Mouse (Mus musculus) kidney, postnatal 0 days (tissue): ENCODE results near the gene Iqcc. TPM values are rescaled to one million over a fixed set of nuclear protein-coding genes. Genes with fewer than 3 reads are reported as not detected.

ENCODE experiments used
- ATAC-seq: fragments of 200-750 bp; cut with Nextera tagmentation; replicated peaks from 2 replicates; pipeline ENCODE4 v1.8.0; 2017; ENCODE audit warnings: low read depth, moderate number of reproducible peaks, moderate TSS enrichment, moderate library complexity; ENCODE audit not compliant: low FRiP score
- DNase-seq: peaks from one replicate; pipeline ENCODE4 v3.0.0-alpha.2; 2016; ENCODE audit warnings: low spot score
- H3K27ac ChIP-seq: fragments of 300-500 bp; sonication (generic); 2 replicates; pipeline ENCODE4 v1.5.1; 2014; ENCODE audit warnings: mild to moderate bottlenecking
- H3K27me3 ChIP-seq: fragments of 300-500 bp; sonication (generic); 2 replicates; pipeline ENCODE4 v1.6.1; 2014; ENCODE audit warnings: low read length, mixed read lengths; ENCODE audit not compliant: insufficient read depth
- H3K36me3 ChIP-seq: fragments of 300-500 bp; sonication (generic); 2 replicates; pipeline ENCODE4 v1.6.1; 2014; ENCODE audit warnings: low read length, mixed read lengths; ENCODE audit not compliant: insufficient read depth
- H3K4me1 ChIP-seq: fragments of 300-500 bp; sonication (generic); replicated peaks from 2 replicates; pipeline ENCODE4 v1.6.1; 2014; ENCODE audit warnings: antibody characterized with exemption, low read length, mixed read lengths; ENCODE audit not compliant: insufficient read depth
- H3K4me2 ChIP-seq: fragments of 300-500 bp; sonication (generic); 2 replicates; pipeline ENCODE4 v1.6.1; 2014; ENCODE audit warnings: mild to moderate bottlenecking, low read length, moderate library complexity, mixed read lengths
- H3K4me3 ChIP-seq: fragments of 300-500 bp; sonication (generic); replicated peaks from 2 replicates; pipeline ENCODE4 v1.5.1; 2014; ENCODE audit warnings: low read depth, low read length
- H3K9ac ChIP-seq: fragments of 300-500 bp; sonication (generic); 2 replicates; pipeline ENCODE4 v1.6.1; 2014; ENCODE audit warnings: low read depth, low read length
- H3K9me3 ChIP-seq: fragments of 300-500 bp; sonication (generic); replicated peaks from 2 replicates; pipeline ENCODE4 v1.6.1; 2016; ENCODE audit warnings: low read length, inconsistent platforms, mixed read lengths
- CTCF ChIP-seq: IDR thresholded peaks from 2 replicates; pipeline ENCODE4 v1.5.1; 2016; ENCODE audit warnings: antibody characterized with exemption, low read depth, mild to moderate bottlenecking, moderate library complexity
- WGBS: fragments of 180-500 bp; shearing (Covaris S2); extraction: QIAGEN DNeasy Blood & Tissue Kit; methylation state at CpG from one replicate; pipeline ENCODE4 v1.1.7; 2014; 5-methylcytosine and 5-hydroxymethylcytosine counted together
- polyA plus RNA-seq: library from polyadenylated mRNA; unstranded; fragments of >200 nt; fragmentation: Nextera tagmentation; extraction: Ambion mirVana; gene quantifications from 2 replicates; pipeline ENCODE4 v1.2.1, GENCODE M21; 2015

Iqcc gene
- polyA plus RNA-seq, 1 experiment from 2014 or later: 31.6 TPM

DNA sequence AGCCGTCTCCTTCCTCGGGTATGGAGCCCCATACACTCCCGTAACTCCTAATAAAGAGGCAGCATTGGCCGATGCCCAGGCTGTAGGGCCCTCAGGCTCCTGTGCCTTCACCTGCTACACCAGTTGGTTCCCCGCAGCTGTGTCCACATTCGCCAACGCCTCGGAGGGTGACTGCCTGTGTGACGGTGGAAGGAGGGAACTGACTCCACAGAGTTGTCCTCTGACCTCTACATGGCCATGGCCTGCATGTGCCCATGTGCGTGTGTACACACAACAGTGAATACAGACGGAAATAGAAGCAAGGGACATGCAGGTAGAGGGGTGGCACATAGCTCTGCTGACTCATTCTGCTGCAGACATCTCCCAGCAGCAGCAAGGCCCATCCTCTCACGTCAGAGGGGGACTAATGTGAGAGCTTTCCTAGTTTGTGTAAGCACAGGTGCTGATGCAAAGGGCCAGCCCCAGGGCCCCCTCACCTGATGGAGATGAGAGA lies 9.7 kb downstream of the Iqcc start:
- peaks cover 22% of the 10 kb centered on the region for H3K36me3 ChIP-seq
- no peaks in the 10 kb centered on the region for H3K27me3 ChIP-seq
- no peaks in the 10 kb centered on the region for H3K4me1 ChIP-seq
- WGBS: 81% methylated on average over 12 of the region's 12 CpGs
- no peaks in the 10 kb centered on the region for H3K9me3 ChIP-seq
- no peak for TF ChIP-seq CTCF
- no peak overlapping the region for H3K4me2 ChIP-seq
- H3K27ac ChIP-seq: no peak overlapping the region
- no peak overlapping the region for H3K4me3 ChIP-seq
- DNase-seq (no peak), ATAC-seq (peak; percentile 8; the same call in 1 of the 2 replicates)
- H3K9ac ChIP-seq: no peak overlapping the region

DNA sequence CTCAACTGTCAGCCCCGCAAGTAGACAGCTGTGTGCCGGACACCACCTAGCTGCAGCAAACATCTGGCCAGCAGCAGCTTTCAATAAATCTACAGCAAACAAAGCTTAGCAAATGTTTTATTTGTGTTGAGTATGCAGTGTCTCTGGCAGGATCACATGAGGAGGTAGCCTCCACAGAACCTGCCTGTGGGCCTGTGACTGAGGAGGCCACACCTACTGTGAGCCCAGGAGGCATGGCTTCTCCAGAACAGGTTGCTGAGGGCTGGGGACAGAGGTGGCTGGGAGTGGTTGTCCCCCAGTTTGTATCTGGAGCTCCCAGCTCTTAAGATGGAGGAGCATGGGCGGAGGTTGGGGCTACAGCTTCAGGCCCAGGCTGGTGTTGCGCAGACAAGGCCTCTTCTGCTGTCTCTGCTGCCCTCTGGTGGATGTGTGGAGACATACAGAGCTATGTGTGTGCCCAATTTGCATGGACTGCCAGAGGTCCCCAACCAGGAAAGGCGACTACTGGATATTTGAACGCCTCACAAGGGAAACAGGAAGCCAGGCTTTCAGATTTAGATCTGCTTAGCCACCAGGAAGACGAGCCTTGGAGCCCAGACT lies 10.4 kb downstream of the Iqcc start:
- WGBS: 36% methylated on average over 7 of the region's 7 CpGs
- peak; percentile 95 for TF ChIP-seq CTCF
- Histone ChIP-seq H3K9ac (no peak overlapping the region; the same call in 1 of the 2 replicates), H3K36me3 (peaks cover 27% of the 10 kb centered on the region), H3K4me2 (no peak overlapping the region), H3K9me3 (no peaks in the 10 kb centered on the region), H3K4me3 (no peak overlapping the region), H3K27me3 (no peaks in the 10 kb centered on the region), H3K4me1 (no peaks in the 10 kb centered on the region), H3K27ac (no peak overlapping the region)
- peak; percentile 74 for ATAC-seq
- peak; percentile 94 for DNase-seq

DNA sequence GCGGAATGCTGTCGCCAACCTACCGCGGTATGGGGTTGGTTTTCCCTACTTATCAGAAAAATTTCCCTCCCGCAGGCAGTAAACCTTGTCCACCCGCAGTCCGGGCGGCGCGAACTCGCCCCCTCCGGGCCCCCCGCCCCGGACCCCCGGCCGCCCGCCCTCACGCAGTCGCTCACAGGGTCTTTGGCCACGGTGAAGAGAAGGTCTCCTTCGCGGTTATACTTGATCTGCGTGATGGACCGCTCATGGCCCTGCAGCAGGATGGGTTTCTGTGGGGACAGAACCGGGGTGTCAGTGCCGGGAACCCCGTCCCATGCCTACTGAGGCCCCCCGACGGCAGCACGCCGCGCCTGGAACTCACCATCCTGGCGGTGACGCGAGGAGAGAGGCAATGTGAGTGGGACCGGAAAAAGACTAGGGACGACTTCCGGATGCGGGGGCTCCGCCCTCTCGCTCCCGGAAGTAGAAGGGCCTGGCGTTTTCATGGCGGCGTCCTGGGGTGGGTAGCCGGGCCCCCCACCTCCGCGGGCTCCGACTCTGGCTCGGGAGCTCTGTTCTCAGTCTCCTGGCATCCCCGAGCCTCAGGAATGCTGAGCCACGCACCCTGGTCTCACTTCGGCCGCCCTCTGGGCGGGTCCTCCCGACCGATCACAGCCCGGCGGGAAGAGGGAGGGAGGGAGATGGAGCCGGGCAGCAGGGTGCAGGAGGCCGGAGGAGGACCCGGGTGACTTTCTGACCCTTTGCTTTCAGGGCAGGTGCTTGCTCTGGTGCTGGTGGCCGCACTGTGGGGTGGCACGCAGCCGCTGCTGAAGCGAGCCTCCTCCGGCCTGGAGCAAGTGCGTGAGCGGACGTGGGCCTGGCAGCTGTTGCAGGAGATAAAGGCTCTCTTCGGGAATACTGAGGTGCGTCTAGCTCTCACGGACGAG lies 18.4 kb downstream of the Iqcc start, which contains the start of the genes Eif3i and Tmem234:
Gene Eif3i (minus strand): TSS at position 416 of the 926 bp plus-strand sequence.
Gene Tmem234 (plus strand): TSS at position 436 of the 926 bp plus-strand sequence.
- Histone ChIP-seq H3K4me1 (peaks cover 16% of the 10 kb centered on the region), H3K9me3 (no peaks in the 10 kb centered on the region), H3K27ac (peak within 1 kb of the TSS; percentile 74), H3K9ac (peak within 1 kb of the TSS; percentile 95), H3K4me3 (peak within 1 kb of the TSS; percentile 98), H3K36me3 (peaks cover 16% of the 10 kb centered on the region), H3K27me3 (no peaks in the 10 kb centered on the region), H3K4me2 (peak within 1 kb of the TSS; percentile 89)
- under 1% methylated on average over 73 of the region's 74 CpGs for whole genome bisulfite sequencing
- ATAC-seq: peak; percentile 74
- DNase-seq: peak; percentile 94
- TF ChIP-seq CTCF: peak; percentile 23; the same call in 1 of the 2 replicates

DNA sequence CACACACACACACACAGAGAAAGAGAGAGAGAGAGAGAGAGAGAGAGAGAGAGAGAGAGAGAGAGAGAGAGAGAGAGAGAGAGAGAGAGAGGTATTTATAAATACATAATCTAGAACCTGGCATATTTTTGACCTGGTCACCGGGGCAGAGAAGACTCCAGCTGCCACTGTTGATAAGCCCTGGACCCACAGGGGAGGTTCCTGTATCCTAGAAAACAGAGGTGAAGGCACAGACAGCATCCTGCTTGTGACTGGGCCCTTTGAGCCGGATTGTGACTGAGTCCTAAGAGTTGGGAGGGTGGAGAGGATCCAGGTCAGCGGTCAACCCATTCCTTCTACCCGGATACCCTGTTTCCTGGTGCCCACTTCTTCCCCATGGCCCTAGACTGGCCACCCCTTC lies 30.0 kb downstream of the Iqcc start:
- 62% methylated on average over 4 of the region's 4 CpGs for WGBS
- Histone ChIP-seq H3K9ac (no peak overlapping the region), H3K27ac (no peak overlapping the region), H3K4me2 (no peak overlapping the region), H3K36me3 (peaks cover 26% of the 10 kb centered on the region), H3K9me3 (no peaks in the 10 kb centered on the region), H3K4me1 (no peaks in the 10 kb centered on the region), H3K4me3 (no peak overlapping the region), H3K27me3 (no peaks in the 10 kb centered on the region)
- DNase-seq (no peak), ATAC-seq (no peak)
- no peak for TF ChIP-seq CTCF

DNA sequence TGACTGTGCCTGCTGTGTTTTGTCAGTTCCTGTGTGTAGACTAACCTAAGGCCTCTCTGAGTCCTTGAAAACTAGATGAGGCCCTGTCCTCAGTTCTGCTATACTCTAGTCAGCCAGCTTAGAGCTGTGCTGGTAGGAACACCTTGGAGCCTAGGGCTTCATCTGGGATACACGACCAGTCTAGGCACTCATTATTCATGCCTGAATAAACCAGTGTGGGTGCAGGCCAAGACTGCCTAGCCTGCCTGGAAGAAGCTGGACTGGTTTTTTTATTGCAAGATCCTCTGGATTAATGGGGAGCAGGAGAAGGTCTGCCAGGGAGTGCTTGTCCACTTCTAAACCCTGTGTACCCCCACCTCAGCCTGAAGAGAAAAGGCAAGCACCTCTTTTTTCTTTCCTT lies 32.0 kb downstream of the Iqcc start:
- H3K4me1 ChIP-seq: no peaks in the 10 kb centered on the region
- WGBS: 32% methylated on average over 1 of the region's 1 CpGs

DNA sequence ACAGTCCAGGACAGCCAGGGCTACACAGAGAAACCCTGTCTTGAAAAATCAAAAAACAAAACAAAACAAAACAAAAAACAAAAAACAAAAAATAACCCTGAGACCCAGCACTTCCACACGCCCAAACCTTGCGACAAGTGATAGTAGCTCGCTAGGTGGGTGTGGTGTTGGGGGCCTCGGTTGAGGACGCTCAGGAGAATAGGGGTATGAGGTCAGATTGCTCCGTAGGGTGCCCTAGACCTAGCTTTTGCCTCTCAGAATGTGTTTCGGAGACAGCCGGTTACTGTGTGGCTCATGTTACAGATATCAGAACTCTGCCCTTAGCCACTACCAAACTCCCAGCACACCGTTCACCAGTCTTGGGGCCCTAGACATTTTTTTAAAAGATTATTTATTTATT lies 33.1 kb downstream of the Iqcc start:
- H3K36me3 ChIP-seq: no peaks in the 10 kb centered on the region
- H3K9me3 ChIP-seq: no peaks in the 10 kb centered on the region
- ATAC-seq: no peak
- H3K27me3 ChIP-seq: no peaks in the 10 kb centered on the region
- H3K9ac ChIP-seq: peak overlapping the region; percentile 51; the same call in 1 of the 2 replicates
- WGBS: 63% methylated on average over 9 of the region's 9 CpGs
- peak overlapping the region; percentile 80 for H3K27ac ChIP-seq
- peak overlapping the region; percentile 70 for H3K4me2 ChIP-seq
- H3K4me1 ChIP-seq: no peaks in the 10 kb centered on the region
- no peak for DNase-seq
- no peak for TF ChIP-seq CTCF
- peak overlapping the region; percentile 44; the same call in 1 of the 2 replicates for H3K4me3 ChIP-seq

More for the DNA sequence above, 32.0 kb downstream of the Iqcc start:
- no peak overlapping the region for H3K4me2 ChIP-seq
- no peak for ATAC-seq
- peak overlapping the region; percentile 47; the same call in 1 of the 2 replicates for H3K27ac ChIP-seq
- H3K9ac ChIP-seq: no peak overlapping the region
- H3K9me3 ChIP-seq: no peaks in the 10 kb centered on the region
- H3K27me3 ChIP-seq: no peaks in the 10 kb centered on the region
- H3K4me3 ChIP-seq: no peak overlapping the region
- DNase-seq: no peak
- TF ChIP-seq CTCF: no peak
- peaks cover 10% of the 10 kb centered on the region for H3K36me3 ChIP-seq
